Mouse (Mus musculus): ENCODE data around the gene Fam71e1. TPM values are rescaled to one million over a fixed set of nuclear protein-coding genes. Genes with fewer than 3 reads are reported as not detected.

Fam71e1 gene
- total RNA-seq, 4 experiments from 2014 or later = 10.0 to 15.5 (median 13.0) TPM

DNA sequence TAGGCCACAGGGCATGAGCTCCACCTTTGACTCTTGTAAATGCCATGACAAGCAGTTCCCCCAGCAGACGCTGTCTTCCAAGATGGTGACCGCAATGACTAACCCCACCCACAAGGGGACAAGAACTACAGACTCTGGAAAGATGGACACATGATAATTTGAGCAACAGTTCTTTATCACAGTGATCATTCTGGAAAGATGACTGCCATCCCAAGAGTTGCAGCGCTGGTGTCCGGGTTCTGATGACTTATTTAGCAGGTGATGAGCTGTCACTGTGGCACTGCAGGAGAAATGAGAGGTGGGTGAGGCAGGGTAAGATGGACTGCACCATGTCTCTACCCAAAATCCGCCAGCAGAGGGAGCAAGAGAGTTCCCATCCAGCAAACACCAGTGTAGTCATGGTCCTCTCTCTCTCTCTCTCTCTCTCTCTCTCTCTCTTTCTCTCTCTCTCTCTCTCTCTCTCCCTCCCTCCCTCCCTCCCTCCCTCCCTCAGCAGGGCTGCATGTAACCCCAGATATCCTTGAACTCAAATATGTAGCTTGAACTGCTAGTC is 5.3 kb downstream of the Fam71e1 start:
- no peak for DNase-seq

DNA sequence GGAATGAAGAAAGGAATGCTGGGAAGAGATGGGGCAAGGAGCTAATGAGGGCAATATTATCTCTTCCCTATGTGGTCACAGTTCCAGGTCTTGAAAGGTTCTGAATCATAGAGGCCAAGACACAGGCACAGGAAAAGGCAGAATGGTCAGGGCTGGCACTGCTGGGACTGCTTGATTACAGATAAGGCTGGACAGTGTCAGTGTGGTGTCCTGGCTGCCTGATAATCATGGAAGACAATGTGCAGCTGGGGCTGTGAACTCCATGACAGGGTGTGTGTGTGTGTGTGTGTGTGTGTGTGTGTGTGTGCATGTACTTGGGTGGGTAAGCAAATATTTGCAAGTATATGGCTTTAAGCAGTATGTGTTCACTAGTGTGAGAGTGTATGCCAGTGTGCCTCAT is 11.1 kb downstream of the Fam71e1 start:
- no peak for DNase-seq

DNA sequence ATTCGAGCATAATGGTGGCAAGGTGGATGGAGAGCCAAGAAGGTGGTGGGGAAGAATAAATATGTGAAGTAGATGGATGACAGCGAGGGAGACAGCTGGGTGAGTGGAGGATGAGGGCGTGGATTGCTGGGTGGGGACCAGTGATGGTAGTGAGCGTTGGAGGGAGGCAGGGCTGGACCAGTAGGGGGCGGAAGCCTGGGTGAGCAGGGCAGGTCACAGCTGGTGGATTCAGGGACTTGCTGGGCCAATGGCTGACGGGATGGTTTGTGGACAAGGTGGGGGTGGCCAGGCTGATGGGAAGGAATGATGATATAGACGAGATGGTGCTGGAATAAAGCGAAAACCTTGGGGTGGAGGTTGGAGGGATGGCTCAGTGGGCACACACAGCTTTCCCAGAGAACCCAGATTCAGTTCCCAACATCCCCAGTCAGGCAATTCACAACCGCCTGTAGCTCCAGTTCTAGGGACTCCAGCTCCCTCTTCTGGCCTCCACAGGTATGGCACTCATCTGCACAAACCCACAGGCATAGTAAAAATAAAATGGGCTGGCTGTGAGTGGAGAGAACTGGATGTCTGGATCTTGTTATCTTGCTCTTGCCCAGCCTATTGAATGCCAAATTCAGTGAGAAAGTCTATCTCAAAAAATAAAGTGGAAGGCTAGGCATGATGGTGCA is 23.0 kb downstream of the Fam71e1 start:
- no peak for DNase-seq

DNA sequence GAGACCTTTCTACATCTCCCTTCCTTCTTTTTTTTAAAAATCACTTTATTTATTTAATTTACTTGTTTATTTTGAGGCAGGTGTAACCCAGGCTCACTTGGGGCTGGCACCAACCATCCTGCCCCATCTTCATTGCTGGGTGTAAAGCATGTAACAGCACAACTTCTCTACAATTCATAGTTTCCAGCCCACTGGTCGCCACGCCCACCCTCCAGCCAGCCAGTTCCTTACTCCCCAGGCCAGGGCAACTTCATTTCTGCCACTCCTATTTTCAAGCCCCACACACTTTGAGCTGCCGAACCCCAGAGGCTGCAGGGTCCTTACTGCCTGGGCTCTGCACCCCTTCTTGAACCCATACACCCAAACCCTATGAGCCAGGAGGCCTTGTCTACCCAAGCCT is 24.6 kb downstream of the Fam71e1 start:
- DNase-seq = no peak

DNA sequence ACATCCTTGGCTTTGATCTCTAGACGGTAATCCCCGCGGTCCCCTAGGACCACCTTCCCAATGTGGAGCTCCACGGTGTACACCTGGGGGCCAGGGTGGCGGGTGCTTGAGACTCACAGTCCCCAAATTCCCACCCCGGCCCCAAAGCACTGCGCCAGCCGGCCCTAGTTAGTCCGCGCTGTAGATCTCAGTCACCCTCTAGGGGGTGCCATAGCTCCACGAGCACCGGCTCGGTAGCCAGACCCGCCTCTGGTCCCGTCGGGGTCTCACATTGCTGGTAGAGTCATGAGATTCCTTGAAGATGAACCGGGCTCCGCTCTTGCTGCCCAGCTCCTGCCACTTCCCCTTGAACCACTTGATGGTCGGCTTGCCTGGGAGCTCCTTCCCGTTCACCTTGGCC is 25.3 kb downstream of the Fam71e1 start:
- no peak for DNase-seq

DNA sequence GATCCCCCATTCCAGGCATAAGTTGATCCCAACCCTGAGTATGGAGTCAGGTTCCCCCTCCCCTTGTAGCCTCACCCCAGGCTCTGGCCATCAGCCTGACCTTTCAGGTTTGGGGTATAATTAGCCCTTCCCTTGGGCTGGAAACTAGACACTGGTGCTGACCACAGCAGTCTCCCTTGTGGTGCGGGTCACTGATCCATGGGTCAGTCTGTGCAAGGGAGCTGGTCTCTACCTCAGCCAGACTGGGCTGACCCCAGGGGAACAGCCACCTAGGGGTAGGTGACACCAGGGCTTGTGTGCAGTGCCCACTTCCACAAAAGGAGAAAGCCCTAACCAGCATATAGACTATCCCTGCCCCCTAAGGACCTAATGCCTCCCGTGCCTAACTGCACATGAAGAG is 26.7 kb downstream of the Fam71e1 start:
- no peak for DNase-seq

DNA sequence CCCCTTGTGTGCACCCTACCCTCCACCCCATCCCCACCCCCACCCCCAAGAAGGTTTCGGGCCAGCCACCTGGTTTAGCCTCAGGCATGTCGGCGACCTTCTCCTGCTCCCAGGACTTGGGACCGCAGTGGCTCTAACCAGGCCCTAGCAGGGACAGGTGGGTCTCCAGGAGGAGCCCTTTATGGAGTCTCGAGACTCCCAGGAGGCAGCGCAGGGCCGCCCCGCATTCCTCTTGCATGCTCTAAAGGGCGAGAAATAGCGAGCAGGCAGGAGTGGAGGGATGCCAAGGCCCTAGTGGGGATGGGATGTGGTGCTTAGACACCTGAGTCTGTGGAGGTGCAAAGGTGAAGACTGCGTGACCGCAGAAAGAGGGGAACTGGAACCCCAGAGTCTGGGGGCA is 28.1 kb downstream of the Fam71e1 start, which contains the start of gene Mybpc2:
Mybpc2 (minus strand) TSS at position 155 of the 400 bp plus-strand sequence.
- DNase-seq = no peak

DNA sequence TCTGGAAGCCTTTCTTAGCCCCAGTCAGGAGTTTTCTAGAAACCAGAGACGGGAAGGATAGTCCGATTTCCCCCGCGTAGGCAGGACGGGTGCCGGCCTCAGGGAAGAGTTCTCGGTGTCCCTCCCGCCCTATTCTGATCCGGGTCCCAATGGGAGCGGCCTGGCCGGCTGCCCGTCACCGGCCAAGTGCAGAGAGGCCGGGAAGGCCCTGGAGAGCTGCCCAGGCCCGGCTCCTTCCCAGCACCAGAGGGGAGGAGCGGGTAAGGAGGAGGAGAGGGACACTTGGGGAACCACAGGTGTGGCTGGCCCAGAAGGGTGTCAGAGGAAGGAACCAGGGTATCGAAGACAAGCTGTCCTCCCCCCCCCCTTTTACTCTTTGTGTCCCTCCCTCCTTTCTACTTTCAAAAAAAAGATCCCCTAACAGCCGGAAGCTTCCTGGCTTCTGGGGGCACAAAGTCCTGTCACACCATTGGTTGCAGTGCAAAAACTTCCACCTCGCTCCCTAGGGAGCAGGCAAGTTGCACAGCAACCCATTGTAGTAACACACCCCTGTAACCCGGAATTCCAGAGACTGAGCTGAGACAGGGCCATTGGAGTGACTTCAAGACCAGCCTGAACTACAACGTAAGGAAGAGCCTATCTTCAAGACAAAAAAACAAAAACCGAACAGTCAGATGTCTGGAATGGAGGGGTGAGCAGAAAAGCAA is 28.9 kb downstream of the Fam71e1 start:
- peak; percentile 76 for DNase-seq

DNA sequence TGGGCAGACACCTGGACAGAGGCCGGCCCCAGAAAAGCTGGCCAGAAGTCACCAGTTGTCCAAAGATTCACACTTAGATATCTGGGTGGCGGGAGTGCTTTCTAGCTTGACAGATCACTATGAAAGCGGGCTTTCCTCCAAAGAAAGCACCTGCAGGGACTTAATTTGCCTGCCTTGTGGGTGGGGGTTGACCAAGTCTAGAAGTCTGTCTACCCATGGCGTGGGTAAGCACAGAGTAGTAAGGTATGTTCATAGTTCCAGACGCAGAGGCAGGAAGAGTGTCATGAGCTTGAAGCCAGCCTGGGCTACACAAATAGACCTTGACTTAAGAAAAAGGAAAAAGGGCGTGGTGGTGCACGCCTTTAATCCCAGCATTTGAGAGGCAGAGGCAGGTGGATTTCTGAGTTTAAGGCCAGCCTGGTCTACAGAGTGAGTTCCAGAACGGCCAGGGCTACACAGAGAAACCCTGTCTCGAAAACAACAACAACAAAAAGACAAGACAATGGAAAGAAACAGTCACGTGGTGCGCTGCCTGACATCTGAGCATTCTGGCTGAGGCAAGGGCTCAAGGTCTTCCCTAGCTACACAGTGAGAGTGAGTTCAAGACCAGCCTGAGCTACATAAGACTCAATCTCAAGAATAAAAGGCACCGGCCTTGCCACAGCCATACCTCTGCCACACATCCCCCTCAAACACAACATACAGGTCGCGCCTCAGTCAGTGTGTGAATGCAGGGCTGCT is 30.2 kb downstream of the Fam71e1 start:
- no peak for DNase-seq

DNA sequence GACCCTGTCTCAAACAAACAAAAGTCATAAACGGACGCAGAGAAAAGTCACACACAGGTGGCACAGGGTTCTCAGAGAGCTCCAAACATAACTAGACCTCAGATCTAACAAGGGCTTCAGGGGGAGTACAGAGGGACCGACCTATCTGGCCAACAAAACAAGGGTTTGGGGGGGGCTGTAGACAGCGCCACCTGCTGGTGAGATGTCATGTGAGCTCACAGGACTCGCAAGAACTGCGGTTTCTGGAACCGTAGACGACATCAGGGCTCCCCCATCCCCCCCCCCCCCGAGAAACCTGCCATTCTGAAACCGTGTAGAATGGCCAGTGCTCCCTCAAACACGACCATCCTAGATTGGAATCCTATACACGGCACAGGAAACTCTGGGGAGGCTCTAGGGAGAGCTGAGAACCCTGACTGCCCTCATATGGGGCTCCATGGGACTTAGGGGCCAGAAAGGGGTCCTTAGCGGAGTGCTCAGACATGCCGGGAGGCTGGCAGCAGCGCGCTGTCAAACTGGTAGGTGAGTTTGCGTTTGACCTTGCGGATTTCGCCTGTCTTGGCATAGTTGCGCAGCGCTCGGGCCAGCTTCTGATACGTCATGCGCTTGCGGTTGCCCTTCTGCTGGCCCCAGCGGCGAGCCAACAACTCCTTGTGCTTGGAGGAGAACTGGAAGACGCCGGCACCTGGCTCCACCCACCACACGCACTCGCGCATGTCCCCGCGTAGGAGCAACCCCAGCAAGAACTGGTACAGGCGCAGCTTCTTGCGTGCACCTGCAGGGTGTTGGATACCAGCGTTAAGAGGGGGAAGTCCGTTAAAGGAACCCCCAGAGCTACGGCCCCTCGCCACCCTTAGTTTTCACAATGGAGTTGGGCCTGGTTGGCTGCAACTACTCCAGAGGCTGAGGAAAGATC is 31.4 kb downstream of the Fam71e1 start:
- DNase-seq = peak; percentile 72

DNA sequence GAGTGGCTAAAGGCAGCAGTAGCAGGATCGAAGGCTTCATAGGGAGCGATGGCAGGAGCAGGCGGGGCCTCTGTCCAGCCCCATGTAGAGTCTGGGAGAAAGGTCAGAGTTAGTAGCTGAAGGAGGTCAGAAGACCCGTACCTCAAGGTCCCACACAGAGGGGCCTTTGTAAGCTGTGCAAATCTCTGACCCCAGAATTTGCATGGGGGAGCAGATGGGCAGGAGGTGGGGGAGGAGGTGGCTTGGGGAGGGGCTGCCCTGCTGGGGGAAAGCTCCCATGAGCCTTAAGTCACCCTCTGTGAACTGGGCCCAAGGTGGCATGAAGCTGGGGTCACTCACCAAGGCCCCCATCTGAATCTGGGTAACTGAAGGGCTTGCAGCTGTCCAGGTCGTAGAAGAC is 33.1 kb downstream of the Fam71e1 start:
- DNase-seq = no peak

DNA sequence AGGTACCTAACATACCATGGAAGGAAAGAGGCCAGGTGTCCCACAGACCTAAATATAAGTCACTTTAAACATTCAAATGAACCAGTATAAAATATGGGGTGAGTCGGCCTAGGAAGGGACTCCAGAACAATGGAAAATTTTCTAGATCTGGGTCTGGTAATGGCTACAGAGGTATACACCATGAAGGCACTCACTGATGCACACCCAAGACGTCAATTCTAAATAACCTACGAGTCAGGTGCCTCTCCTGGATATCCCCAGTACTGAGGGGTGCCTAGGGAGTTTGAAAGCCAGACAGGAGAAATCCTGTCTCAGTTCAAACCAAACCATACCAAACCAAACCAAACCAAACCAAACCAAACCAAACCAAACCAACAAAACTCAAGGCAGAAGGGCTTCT is 34.1 kb downstream of the Fam71e1 start:
- no peak for DNase-seq

DNA sequence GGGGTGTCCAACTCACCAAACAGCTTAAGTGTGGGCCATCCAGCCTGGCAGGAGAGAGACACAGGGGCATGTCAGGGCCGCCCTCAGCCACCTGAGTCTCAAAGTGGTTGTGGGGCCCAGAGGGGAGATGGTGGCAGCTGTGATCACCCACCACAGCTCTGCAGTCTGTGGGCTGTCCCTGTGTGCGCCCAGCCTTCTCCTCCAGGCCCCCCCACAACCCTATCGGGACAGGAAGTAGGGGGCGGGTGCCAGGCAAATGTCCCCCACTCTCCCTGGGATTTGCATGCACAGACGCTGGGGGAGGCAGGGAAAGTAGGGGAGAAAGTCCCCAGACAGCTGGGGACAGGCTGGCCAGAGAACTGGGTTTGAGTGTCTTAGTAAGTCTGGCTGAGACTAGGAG is 34.8 kb downstream of the Fam71e1 start:
- no peak for DNase-seq

DNA sequence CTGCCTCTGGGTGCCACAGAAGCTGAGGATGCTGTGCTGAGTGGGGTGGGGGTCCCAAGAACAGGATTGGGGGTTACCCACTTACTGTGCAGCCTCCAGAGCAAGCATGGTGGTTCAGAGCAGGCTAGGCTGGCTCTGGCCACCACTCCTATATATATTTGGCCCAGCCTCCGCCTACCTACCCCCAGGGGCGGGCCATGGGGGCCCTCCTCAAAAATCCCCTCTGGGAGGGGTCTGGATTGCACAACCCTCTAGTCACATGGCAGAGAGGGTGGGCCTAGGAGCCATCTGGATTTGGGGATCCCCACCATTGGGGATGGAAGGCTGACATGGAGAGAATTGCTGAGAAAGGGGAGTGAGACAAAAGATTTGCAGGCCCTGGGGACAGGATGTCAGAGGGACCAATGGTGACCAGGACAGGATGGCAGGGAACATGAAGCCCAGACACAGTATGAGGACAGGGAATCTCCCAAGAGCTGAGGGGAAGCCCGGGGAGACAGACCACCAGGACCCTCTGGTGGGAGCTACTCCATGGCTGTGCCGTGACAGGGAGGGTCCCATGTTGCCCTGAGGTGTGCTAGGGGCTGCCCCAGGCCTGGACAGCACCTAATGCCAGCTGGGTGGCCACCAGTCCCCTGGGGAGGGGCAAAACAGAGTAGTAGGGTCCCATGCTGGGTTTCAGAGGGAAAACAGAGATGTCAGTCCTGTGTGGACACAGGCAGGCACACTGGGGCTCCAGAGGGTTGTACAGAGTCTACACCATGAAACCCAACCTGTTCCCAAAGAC is 35.8 kb downstream of the Fam71e1 start, which contains the start of gene Spib:
Spib (minus strand) TSS at position 126 of the 787 bp plus-strand sequence.
- DNase-seq = no peak

DNA sequence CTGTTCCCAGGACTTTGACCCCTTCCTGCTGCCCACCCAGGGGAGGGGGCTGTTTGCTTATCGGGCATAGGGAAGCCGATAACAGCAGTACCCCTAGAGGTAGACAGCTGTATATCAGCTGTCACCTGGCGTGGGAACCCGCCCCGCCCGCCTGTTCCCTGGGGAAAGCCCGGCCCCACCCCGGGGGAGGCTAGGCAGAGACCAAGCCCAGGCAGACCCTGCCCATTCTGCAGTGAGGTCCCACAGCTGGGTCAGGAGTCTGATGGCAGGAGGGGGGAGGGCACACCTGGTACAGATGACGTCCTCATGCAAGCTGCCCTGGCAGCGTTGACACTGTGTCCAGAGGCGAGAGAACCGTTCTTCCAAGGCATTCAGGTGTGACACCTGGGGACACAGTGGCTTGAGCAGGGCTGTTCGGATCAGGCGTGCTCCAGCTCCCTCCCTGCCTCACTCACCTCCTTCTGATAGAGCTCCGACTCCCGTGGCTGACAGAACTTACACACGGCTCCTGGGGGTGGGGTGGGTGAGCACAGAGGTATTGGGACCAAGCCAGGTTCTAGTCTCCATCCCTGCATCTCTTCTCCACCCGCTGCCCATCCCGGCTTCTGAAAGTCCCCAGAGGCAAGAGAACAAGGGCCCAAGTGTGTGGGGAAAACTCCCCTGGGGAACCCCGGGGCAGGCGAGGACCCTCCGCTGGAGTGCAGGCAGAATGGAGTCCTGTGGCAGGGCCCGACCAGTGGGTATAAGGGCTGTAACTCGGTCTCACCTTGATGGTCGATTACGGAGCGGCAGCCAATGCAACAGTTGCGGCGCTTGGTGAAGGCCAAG is 36.8 kb downstream of the Fam71e1 start:
- DNase-seq = no peak

DNA sequence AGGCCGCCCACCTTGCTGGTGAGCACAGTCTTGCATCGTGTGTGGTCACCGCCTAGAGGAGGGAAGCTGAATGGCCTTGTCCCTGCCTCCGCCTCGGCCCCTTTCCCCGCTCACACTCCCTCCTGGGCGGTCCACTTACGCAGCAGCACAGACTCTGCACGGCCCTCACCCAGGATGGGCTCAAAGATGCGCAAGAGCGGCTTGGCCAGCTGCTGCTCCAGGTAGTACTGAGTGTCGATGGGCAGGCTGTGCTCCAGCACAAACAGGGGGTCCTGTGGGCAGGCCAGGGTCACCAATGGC is 37.3 kb downstream of the Fam71e1 start:
- no peak for DNase-seq

DNA sequence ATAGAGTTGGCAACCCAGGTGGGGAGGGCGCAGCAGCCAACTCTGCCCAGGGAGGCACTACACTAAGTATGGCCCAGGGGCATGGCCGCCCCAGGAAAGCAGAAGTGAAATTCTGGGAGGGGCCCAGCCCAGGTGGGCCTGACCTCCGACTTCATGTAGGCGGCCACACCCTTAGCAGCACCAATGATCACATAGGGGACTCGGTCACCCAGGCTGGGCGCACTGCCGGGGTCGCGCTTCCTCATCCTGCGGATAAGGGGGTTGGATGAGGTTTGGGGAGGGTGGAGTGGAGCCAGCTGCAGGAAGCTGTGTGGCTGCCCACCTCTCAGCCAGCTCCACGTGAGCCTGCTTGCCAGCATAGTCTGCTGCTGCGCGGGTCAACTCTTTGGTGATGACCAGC is 37.9 kb downstream of the Fam71e1 start:
- no peak for DNase-seq

DNA sequence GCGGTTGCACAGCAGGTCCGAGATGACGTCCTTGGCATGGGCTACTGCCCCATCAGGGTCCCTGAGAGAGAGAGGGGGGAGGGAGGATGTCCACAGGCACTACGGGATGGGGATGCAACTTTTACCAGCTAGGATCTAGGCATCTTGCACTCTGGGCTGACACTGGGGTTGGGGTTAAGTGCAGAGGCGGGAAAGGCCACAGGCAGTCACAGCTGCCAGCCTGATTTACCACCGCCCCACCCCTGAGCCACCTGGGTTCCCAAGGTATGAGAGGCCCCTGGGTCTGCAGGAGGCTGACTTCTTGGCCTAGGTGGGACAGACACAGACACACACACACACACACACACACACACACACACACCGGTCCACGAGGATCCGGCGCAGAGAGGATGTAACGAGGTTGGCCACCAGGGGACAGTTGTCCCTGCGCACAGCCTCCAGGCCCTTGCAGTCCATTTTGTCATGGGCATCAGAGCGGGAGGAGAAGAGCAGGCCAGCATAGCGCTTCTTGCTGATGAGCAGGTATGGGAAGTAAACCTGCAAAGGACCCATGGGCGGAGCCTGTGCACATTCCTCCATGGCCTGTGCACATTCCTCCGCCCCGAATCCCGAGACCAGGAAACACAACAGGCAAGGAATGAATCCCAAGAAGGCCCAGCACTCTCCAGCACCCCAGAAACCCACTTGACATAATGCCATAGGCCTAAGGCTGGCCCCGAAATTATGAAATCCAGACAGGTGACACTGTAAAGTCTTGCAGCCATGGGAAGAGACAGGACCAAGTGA is 38.5 kb downstream of the Fam71e1 start:
- DNase-seq = no peak

Measured in adrenal gland, adult 8-10 months (tissue).